Mouse (Mus musculus) bone marrow, adult 2 months (tissue): ENCODE data around the gene Nav2. TPM values are rescaled to one million over a fixed set of nuclear protein-coding genes. Genes with fewer than 3 reads are reported as not detected.

Source experiments
- H3K27ac ChIP-seq: fragments of 200-500 bp; 2 replicates; pipeline ENCODE4 v1.5.1; 2012; ENCODE audit warnings: low read depth, mild to moderate bottlenecking, control low read depth, inconsistent platforms, low read length; ENCODE audit not compliant: control insufficient read depth, poor library complexity, insufficient read depth
- H3K4me1 ChIP-seq: fragments of 200-500 bp; 2 replicates; pipeline ENCODE4 v1.6.1; 2011; ENCODE audit warnings: low read length; ENCODE audit not compliant: control insufficient read depth, insufficient read depth
- H3K4me3 ChIP-seq: fragments of 200-500 bp; replicated peaks from 2 replicates; pipeline ENCODE3; 2011; ENCODE audit warnings: mild to moderate bottlenecking, low read depth, low read length, control low read depth; ENCODE audit not compliant: control insufficient read depth
- CTCF ChIP-seq: fragments of 200-500 bp; IDR thresholded peaks from 2 replicates; pipeline ENCODE4 v1.5.1; 2011; ENCODE audit warnings: low read length, control low read depth; ENCODE audit not compliant: control insufficient read depth, insufficient read depth
- POLR2A ChIP-seq: fragments of 200-500 bp; IDR thresholded peaks from 2 replicates; pipeline ENCODE4 v1.6.1; 2011; ENCODE audit warnings: low read depth, mild to moderate bottlenecking, control low read depth, low read length, borderline replicate concordance; ENCODE audit not compliant: control insufficient read depth
- WGBS: fragments of 180-500 bp; shearing (Covaris S2); methylation state at CpG from one replicate; pipeline ENCODE4 v1.1.7; 2018; 5-methylcytosine and 5-hydroxymethylcytosine counted together
- polyA plus RNA-seq: library from polyadenylated mRNA; stranded (reverse); fragments of >200 nt; gene quantifications from 2 replicates; pipeline ENCODE4 v1.2.4, GENCODE M21; 2011; ENCODE audit warnings: low replicate concordance; ENCODE audit not compliant: missing spikeins, insufficient read depth, insufficient read length

The Nav2 gene
- polyA plus RNA-seq, 1 experiment: 8.5 TPM

DNA sequence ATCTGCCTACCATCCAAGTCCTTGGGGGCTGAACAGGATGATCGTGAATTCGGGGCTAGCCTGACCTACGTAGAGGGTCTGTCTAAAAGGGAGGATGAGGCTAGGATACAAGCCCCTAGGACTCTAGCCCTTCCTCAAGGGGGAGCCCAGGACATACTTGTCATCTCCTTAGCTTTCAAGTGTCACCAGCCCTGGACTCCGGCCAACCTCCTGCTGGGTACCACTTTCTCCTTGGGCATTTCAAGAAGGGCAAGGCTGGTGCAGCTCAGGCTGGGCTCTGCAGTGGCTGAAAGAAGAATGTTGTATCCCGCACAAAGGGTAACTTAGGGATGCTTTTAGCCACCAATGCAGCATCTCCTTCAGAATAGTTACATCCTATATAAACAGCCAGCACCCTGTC, 592.4 kb downstream of the Nav2 start:
- no peak overlapping the region for H3K27ac ChIP-seq
- WGBS: 90% methylated on average over 5 of the region's 5 CpGs
- H3K4me1 ChIP-seq: no peaks in the 10 kb centered on the region; the same call in 1 of the 2 replicates
- H3K4me3 ChIP-seq: no peak overlapping the region
- no peak for TF ChIP-seq CTCF
- TF ChIP-seq POLR2A: no peak

DNA sequence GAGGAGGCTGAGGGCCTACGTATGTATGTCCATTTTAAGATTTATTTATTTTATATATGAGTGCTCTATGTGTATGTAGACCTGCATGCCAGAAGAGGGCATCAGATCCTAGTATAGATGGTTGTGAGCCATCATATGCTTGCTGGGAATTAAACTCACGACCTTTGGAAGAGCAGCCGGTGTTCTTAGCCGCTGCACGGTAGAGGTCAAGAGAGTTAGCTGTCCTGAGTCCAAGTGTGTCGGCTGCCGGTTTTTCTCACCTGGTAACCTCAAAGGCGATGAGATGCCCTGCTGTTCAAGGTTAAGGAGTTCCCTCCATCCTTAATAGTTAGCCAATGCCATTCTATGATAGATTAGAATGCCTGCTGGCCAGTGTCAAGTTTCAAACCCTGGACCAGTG, 594.9 kb downstream of the Nav2 start:
- H3K27ac ChIP-seq: no peak overlapping the region
- no peak overlapping the region for H3K4me3 ChIP-seq
- TF ChIP-seq POLR2A (no peak), CTCF (no peak)
- H3K4me1 ChIP-seq: no peaks in the 10 kb centered on the region
- 85% methylated on average over 8 of the region's 8 CpGs for WGBS

DNA sequence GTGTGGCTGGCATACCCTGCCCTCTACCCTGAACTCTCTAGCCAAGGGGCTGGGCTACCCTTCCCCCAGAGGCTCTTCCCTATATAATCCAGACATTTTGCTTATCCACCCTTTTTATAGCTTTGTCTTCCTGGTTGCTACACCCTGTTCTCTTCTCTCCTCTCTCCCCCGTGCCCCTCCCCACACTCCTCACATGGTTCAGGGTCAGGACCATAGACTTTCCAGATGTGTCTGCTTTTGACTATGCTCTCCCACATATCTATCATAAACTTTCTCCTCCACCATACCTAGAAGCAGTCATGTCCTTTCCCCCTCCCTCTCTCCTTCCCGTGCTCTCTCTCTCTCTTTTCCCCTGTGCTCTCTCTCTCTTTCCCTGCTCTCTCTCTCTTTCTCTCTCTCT, 595.4 kb downstream of the Nav2 start:
- TF ChIP-seq POLR2A (no peak), CTCF (no peak)
- WGBS: 84% methylated on average over 2 of the region's 2 CpGs
- Histone ChIP-seq H3K4me3 (no peak overlapping the region), H3K4me1 (no peaks in the 10 kb centered on the region; the same call in 1 of the 2 replicates), H3K27ac (no peak overlapping the region)

DNA sequence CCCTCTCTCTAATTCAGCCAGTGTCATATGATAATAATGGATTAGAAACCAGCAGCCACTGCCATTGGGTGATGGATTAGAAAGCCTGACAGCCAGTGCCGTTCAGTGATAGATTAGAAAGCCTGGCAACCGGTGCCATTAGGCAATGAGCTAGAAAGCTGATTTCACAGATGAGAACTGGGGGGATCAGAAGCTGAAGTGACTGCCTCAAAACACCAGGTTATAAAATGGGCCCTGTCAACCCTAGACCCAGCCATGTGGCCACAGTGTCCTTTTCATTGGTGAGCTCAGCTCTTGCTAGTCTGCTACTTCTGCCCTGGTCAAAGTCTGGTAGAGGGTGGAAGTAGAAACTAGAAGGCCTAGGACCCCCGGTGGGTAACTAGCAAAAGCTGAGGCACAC, 595.8 kb downstream of the Nav2 start:
- Histone ChIP-seq H3K4me1 (no peaks in the 10 kb centered on the region; the same call in 1 of the 2 replicates), H3K27ac (no peak overlapping the region), H3K4me3 (no peak overlapping the region)
- WGBS: 74% methylated on average over 3 of the region's 3 CpGs
- TF ChIP-seq POLR2A: no peak

DNA sequence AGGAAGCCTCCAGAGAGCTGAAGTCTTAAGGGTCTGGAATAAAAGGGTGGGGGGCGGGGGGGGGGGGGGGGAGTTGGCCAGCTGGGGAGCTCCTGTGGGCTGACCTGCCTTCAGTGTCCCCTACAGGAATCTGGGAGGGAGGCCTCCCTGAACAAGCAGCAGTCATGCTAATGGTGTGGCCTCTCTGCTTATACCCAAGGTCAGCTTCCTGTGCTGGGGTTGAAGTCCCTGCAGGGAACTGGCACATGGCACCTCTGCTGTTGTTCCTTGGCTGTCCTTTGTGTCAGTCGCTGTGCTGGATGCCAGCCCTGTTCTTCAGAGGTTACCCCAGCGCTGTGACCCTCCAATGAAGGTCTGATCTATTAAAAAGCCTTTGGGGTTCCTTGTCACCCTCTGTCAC, 596.5 kb downstream of the Nav2 start:
- H3K27ac ChIP-seq: no peak overlapping the region
- 85% methylated on average over 3 of the region's 3 CpGs for WGBS
- TF ChIP-seq POLR2A (no peak), CTCF (no peak)
- H3K4me1 ChIP-seq: no peaks in the 10 kb centered on the region; the same call in 1 of the 2 replicates
- H3K4me3 ChIP-seq: no peak overlapping the region

DNA sequence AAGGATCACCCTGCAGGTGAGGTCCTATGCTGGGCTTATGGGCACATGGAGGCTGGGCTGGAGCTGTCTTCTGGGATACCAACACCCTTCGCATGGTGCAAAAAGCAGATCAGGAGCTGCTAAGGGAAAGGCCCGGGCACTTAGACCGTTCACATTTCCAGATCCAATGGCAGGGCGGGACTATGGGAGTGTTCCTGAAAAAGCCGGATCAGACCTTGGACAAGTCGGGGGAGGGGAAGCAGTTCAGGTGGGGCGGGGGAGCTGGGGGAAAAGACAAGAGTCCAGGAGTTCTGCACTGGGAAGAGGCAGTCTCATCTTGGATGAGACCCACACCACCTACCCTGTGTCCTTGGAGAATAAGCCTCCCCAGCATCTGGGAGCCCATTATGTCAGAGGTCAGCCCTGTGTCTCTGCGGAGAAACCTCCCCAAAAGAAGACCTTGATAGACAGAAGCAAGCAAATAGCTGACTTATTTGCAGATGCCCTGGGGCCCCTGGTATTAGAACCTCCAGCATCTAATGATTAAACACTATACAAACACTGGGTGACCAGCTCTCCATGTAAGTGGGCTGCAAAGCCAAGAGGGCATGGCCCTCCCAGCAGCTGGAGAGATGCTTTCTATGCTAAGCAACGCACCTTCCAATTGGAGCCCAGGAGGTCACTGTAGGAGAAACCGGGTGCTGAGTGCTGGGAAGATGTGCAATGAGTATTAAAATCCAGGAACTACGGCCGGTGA, 597.7 kb downstream of the Nav2 start:
- Histone ChIP-seq H3K4me1 (no peaks in the 10 kb centered on the region; the same call in 1 of the 2 replicates), H3K27ac (no peak overlapping the region), H3K4me3 (no peak overlapping the region)
- 86% methylated on average over 12 of the region's 12 CpGs for WGBS
- TF ChIP-seq CTCF (no peak), POLR2A (no peak)

DNA sequence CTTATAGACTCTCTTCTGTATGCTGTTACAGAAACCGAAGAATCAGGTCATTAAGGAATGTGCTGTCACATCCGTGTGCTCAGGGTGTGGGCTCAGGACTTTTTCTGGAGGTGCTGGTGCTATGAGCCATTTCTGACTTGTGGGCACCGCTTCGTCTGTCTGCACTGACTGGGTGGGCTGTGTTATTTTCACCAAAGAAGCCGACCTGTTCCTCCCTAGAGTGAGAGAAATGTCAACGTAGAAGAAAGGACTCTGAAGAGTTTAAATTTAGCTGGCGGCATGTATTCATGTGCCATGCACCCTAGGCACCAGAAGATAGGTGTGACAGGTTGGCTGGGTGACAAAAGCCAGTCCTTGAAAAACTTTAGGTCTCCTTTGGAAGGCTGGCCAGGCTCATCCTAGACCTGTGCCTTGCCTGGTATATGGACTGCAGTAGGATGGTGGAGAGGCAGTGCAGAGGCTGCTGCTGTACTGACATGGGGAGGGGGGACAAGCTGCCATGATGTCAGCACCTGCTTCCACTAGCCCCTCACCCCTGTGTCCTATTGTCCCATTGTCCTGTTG, 599.5 kb downstream of the Nav2 start:
- no peak overlapping the region for H3K4me3 ChIP-seq
- WGBS: 88% methylated on average over 7 of the region's 7 CpGs
- H3K4me1 ChIP-seq: no peaks in the 10 kb centered on the region; the same call in 1 of the 2 replicates
- TF ChIP-seq CTCF: no peak
- no peak for TF ChIP-seq POLR2A
- H3K27ac ChIP-seq: no peak overlapping the region

DNA sequence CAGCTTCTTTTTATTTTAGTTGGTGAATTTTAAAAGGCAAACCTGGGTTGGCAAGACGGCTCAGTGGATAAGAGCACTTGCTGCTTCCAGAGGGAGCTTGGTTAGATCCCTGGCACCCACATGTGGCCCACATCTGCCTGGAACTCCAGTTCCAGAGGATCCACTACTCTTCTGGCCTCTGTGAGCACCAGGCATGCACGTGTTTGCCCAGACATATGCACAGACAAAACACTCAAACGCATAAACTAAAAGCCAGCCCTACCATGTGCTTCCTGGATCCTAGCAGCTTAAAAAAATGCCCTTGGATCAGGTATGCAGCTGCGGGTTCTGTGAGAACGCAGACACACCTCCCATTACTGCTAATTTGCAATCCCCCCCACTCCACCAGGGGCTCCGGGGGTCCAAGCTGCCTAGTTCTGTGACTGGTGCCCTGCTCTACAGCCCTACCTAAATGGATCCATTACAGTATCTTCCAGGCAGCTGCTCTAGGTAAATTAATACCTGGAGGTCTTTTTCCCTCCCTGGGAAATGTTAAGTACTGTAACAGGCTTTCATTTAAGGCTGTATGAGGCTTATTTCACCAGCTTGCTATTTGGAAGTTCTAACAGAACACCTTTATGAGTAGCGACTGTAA, 603.4 kb downstream of the Nav2 start:
- no peak overlapping the region for H3K4me3 ChIP-seq
- H3K4me1 ChIP-seq: no peaks in the 10 kb centered on the region; the same call in 1 of the 2 replicates
- 86% methylated on average over 7 of the region's 7 CpGs for WGBS
- no peak overlapping the region for H3K27ac ChIP-seq
- TF ChIP-seq CTCF: no peak
- no peak for TF ChIP-seq POLR2A
